Mouse (Mus musculus) megakaryocyte, embryonic 14.5 days (primary cell): ENCODE data around the gene Pgd.

Source experiments
- FLI1 ChIP-seq: IDR thresholded peaks from 2 replicates; pipeline ENCODE4 v1.6.1; 2012; ENCODE audit warnings: low read length, inconsistent platforms, mixed read lengths
- GATA1 ChIP-seq: IDR thresholded peaks from 3 replicates; pipeline ENCODE4 v1.6.1; 2012; ENCODE audit warnings: mixed read lengths, low read length, inconsistent platforms, borderline replicate concordance

DNA sequence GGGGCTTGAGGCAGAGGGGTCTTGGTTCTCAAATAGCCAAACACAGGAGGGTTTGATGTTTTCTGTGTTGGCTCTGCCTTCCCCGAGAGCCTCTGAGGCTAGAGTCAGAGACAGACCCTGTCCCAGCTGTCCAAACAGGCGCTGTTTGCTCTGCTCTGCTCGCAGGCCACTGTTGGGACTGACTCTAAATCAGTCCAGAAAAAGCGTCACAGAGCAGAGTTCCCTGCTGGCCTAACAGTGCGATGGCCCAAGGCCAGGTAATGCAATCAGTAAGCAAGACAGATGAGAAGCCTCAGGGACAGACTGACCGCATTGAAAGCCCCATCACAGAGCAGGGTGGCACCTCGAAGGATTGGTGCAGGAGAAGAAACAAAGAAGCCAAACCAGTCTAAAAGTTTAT, 17.0 kb downstream of the Pgd start:
- no peak for TF ChIP-seq GATA1
- TF ChIP-seq FLI1: no peak
